Mouse (Mus musculus) urinary bladder, postnatal 36 days (tissue): ENCODE results near the gene Olfr199.
"Not testable (repeated sequence)": the region's sequence is repeated elsewhere in the genome, so short reads cannot be mapped to it uniquely, and the experiment has no call there.

ENCODE experiments used
- DNase-seq, 2 experiments: peaks; one replicate each; pipeline ENCODE4 v3.0.0; 2022; ENCODE audit warnings: low spot score in 2 of 2, mixed read lengths in 1 of 2

Olfr199 gene

DNA sequence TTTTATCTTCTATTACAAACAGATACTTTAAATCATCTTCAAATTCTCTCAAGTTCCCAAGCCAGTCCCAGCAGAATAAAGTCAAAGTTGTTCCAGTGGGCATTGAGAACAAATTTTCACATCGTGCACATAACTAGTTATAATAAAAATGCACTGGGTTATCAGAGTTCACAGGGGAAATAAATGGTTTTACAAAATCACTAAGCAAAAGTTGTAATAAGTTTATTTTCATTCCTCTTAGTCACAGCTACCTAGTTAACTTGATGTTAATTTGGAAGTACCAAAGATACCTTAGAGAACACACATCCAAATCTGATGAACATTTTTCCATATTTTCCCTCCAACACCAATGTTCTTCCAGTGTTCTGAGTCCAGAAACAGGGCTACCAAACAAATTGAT is at the start of gene Olfr199:
Olfr199 (minus strand) TSS at position 101 of the 400 bp plus-strand sequence.
- DNase-seq = not testable (repeated sequence)

DNA sequence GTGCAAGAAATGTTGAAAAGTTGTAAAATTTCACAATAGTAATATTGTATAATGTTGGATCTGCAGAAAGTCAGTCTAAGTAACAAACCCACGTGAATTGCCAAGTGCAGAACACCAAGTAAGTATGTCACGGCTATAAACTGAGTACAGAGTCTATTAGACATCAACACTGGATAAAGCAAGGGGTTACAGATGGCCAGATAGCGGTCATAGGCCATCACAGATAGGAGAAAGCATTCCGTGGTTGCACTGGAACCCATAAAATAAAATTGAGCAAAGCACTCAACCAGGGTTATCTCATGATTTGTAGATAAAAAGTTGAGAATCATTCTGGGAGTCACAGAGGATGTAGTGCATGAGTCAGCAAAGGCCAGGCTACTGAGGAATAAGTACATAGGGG is 49.5 kb upstream of the Olfr199 start:
- DNase-seq = not testable (repeated sequence)

DNA sequence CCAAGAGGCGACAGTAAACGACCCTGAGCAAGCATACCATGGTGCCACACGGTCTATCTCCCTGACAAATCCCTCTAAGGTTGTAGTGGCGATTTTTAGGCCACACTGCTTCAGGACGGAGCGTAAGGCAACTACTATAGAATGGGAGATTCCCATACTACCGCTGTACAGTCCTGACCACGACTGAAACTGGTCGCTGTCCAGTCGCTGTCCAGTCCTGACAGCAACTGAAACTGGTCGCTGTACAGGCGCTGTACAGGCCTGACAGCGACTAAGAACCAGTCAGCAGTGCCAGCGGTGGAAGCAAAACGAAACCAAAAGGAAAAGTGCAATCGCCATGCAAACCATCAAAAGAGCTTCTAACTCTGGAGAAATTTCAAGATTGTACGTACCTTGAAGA is 30.1 kb upstream of the Olfr199 start:
- DNase-seq = no peak

DNA sequence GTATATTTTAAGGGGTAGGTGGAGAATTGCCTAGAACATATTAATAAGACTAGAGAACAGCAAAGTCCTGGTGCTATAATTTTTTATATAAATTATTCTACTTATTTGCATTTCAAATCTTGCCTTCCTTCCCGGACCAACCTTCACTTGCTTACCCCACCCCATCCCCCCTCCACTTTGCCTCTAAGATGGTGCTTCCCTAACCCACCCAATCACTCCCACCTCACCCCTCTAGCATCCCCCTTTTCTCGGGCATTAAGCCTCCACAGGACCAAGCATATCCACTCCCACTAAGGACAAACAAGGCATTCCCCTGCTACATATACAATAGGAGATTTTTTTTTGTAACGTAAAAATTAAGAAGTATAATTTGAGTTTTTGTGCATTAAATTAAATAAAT is 1.7 kb downstream of the Olfr199 start:
- not testable (repeated sequence) for DNase-seq

DNA sequence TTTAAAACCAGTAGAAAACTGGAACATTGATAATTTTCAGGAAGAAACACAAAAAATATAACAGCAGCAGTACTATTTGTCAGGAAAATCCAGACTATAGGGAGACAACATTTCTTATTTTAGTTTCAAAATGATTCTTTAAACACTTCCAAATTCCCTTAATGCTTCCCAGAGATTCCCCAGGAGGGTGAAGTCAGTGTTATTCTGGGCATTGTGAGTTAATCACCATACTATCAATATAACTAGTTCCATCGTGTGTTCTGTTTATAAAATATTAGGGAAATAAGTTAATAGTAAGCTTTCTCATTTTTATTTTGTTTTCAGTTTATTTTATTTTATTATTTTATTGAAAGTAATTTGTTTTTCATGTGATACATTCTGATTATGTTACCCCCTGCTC is 16.1 kb downstream of the Olfr199 start, which contains the start of gene Olfr198:
Olfr198 (minus strand) TSS at position 101 of the 400 bp plus-strand sequence.
- DNase-seq = not testable (repeated sequence)

DNA sequence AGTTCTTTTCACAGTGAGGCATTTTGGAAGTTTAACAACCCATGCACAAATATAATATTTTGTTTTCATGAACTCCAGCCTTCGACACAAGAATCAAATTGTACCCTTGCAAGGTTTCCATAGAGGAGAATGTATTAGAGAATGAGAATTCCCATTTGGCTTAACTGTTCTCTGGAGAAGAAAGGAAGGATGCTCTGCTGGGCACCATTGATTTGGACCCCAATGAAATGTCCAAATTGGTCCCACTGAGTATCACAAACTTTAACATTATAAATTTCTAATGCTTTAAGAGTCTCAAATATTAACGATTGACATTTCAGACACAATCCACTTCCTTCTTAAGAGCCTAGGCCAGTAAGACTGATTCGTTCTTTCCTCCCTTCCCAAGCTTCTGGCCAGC is 49.2 kb downstream of the Olfr199 start, which contains the start of gene Olfr196:
Olfr196 (minus strand) TSS at position 101 of the 400 bp plus-strand sequence.
- no peak for DNase-seq
